Mouse (Mus musculus) MN1 (cell line): ENCODE results near the gene Ap1s2.

Source experiments
- DNase-seq: peaks from one replicate; pipeline ENCODE4 v3.0.0-alpha.2; 2016; ENCODE audit warnings: low spot score

Gene Ap1s2

DNA sequence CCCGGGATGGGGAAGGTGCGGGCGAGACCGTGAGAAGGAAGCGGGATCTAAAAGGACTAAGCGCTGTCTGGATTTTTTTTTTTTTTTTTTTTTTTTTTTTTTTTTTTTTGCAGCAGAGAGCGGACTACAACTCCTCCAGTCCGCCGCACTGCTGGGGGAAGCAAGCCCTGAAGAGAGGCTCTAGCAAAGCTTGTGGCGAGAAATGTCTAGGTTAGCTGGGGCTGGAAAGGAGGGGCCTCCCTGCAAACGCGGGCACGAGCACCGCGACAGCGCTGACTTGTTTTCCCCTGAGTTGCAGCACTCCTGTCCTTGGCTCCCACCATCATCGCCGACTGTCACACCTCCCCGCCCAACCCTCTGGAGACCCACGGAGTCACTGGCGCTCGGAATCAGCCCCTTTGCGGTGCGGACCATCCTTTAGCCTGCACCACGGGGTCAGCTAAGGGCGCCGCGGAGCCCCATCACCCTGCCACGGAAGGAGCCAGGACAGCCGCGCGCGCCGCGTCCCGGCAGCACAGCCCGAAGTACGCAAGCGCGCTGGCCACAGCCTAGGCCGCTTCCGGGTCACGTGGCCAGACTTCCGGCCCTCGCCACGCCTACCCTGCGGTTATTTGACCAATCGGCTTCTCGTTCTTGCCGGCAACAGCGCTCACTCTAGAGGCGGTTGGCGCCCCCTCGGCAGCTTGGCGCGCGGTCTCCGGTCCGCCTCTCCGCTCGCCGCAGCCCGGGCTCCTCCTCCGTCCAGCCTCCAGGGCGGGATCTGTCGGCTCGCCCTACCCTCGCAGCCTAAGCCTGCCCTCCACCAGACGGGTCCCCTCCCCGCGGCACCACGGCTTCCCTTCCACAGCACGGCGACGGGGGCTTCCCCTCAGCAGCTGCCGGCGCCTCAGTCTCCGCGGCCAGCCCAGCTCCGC, at the start of gene Ap1s2:
Gene Ap1s2, plus strand, starts transcription at position 681 of the 914 bp plus-strand sequence.
- peak; percentile 94 for DNase-seq

DNA sequence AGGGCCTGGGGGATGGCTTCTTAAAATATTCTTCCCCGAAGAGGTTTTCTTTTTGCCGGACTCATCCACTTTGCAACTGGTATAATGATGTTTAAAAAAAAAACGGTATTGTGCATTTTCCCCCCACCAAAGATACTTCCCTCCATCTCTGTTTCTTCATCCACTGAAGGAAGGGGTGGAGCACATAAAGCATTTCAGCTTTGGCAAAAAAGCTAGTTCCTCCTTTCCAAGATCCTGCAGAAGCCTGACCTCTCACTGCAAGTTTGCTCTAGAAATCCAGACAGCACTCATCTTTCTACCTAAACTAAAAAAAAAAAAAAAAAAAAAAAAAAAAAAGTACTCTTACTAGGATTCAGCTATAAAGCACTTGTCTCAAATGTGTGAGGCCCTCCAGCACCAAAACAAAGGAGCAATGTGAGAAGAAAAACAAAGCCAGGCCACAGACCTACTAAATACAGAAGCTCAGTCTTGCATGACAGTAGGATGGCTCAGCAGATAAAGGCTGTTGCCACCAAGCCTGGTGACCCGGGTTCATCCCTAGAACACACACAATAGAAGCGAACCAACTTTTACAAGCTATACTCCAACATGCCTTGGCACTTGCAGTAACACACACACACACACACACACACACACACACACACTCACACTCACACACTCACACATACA, 41.0 kb upstream of the Ap1s2 start:
- DNase-seq, result no peak

GRCm38 (mm10) chrX:163868659-163869278, 40.0 kb upstream of the Ap1s2 start:
- DNase-seq, result no peak

GRCm38 (mm10) chrX:163875932-163876331, 32.9 kb upstream of the Ap1s2 start:
- no peak for DNase-seq

- no peak for DNase-seq
Observed at GRCm38 (mm10) chrX:163876636-163877035, 32.2 kb upstream of the Ap1s2 start.

GRCm38 (mm10) chrX:163879039-163879438, 29.8 kb upstream of the Ap1s2 start:
- DNase-seq, result peak; percentile 73

- DNase-seq, result peak; percentile 54
Observed at GRCm38 (mm10) chrX:163879461-163879860, 29.4 kb upstream of the Ap1s2 start.

DNA sequence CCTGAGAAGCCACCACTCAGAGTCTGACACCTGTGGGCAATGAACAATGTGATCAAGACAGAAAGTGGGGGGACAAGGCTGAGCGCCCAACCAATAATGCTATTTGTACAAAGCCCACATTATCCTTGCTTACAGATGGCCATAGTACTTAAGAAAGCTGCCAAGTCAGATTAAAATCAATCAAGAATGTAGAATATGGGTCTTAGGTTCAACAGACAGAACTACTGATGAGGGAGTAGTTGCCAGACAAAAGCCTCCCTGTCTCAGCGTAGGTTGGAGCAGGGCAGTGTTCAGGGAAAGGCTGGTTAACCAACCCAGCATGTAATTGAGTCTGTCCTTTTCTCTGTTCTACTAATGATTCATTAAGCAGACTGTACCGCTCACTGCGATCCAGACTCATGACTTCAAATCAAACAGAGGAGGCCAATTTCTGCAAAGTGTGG, 23.3 kb upstream of the Ap1s2 start:
- DNase-seq, result no peak

- no peak for DNase-seq
Observed at GRCm38 (mm10) chrX:163897354-163897753, 11.5 kb upstream of the Ap1s2 start.

DNA sequence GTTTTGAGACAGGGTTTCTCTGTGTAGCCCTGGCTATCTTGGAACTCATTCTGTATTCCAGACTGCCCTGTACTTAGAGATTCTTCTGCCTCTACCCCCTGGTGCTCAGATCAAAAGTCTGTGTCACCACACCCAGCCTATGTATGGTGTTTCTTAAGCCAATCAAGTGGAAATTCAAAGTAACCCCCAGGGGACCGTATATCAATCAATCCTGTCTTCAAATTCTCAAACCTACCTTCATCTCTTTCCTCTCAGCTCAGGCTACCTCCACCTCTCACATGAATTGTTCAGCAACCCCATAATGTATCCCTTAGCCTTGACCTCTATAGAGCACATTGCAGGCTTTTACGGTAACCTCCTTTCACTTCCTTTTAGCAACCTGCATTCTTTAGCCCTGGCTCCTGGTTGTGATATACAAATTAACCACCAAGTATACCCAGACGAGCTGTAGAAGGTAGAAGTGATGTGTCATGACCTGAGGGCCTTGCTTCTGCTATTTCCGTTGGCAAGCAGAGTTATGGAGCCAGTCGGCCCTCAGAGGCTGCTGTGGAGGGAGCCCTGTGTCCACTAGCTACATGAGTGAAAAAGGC, 9.3 kb upstream of the Ap1s2 start:
- no peak for DNase-seq

DNA sequence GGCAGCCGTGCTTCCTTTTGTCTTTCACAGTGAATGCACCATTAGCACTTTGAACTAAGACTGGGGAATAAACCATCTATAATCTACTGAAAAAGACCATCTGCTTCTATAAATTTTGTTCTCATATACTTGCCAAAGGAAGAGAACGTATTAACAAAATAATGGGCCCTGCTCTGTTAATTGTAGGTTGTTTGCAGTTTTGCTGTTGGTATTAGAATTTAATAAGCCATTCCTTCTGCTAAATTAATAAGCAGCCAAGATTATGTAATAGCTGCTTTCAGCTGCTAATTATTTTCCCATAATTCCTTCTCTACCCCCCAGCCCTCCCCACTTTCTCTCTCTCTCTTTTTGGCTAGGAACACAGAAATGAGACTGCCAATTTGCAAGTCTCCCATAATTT, 2.0 kb upstream of the Ap1s2 start:
- DNase-seq, result no peak

DNA sequence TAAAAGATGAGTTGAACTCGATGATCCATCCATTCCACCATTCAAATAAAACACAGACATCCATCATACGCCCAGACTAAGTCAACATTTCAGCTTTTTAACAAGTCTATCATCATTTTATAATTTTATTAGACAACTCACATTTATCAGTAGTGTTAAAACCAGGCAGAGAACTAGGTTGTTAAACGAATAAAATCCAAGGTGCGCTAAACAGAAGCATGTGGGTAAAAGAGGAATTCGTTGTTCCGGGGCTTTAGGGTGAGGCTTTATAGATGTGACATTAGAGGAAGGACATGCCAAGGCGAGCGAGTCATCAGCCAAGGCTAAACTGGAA, 847 bp upstream of the Ap1s2 start:
- DNase-seq, result no peak

DNA sequence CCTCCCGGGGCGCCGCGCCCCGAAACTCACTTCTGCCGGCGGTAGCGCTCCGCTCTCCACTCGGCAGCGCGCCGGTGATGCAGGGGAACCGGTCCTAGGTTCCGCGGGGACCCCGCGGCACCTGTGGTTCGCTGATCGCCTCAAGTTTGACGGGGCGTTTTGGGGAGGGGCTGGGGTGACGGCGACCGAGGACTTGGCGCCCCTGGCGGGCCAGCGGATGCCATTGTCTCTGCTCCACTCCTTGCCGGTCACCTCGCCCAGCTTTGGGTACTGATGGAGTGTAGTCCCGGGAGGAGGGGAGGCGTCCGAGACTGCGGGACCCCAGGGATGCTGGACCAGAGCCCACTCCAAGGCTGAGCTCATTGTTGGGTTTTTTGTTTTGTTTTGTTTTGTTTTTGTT, 564 bp downstream of the Ap1s2 start:
- peak; percentile 62 for DNase-seq

- peak; percentile 46 for DNase-seq
Observed at GRCm38 (mm10) chrX:163912791-163913190, 4.0 kb downstream of the Ap1s2 start.

- no peak for DNase-seq
Observed at GRCm38 (mm10) chrX:163929550-163929949, 20.7 kb downstream of the Ap1s2 start.

GRCm38 (mm10) chrX:163934731-163935130, 25.9 kb downstream of the Ap1s2 start:
- DNase-seq, result no peak

GRCm38 (mm10) chrX:163938587-163938986, 29.8 kb downstream of the Ap1s2 start:
- peak; percentile 49 for DNase-seq

DNA sequence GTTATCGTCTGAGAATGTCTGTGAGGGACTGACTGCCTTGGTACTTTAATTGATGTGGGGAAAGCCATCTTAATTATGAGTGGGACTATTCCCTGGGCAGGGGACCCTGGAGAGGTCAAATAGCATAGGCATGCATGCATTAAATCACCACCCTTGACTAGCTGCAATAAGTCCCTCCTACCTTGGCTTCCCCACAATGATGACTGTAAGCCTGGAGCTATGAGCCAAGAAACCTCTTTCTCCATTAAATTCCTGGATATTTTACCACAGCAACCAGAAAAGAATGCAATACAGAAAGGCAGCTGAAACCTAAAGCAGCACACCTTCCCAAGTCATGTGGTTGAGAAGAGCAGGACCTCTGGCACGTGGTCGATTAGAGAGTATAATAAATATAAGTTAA, 35.6 kb downstream of the Ap1s2 start:
- DNase-seq, result no peak

DNA sequence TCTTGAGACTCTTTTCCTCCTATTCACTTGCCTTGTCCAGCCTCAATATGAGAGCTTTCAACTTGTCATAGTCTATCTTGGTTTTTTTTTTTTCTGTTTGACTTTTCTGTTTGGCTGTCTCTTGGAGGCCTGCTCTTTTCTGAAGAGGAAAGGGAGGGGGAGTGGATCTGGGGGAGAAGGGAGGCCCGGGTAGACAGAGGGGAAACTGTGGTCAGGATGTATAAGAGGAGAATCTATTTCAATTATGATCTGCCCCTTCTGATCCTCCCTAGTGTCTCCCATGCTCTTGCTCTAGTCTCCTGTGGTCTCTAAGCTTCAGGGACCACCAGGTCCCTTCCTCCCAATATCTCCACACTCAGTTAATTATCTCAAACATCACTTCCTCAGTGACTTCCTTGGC, 42.8 kb downstream of the Ap1s2 start:
- no peak for DNase-seq

GRCm38 (mm10) chrX:163957381-163957780, 48.6 kb downstream of the Ap1s2 start:
- no peak for DNase-seq

DNA sequence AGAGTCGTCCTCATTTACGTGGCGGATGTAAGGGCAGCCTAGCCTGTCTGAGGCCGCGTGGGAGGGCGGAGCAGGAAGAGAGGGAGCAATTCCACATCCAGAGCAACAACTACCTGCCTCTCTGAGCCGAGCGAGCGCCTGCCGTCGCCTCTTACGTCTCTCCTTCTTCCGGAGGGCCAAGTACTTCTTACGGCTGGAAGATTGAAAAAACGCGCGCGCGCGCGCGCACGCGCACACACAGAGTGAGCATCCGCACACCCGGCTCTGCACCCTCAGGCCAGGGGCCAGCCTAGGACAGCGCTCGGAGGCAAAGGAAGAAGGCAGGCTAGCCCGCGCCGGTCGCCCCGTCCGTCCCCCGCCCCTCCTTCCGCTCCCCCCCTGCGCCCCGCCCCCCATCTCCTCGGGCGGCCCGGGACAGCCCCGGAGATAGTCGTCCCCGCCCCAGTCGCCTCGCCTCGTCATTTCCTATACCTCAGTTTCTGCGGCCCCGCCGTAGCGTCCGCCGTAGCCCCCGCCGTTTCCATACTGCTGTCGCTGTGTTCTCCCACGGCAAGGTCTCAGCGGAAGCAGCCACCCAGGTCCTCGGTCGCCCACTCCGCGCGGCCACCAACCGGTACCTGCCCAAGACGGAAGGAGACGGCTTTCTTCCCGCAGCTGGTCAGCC, 49.1 kb downstream of the Ap1s2 start:
- DNase-seq, result peak; percentile 64

DNA sequence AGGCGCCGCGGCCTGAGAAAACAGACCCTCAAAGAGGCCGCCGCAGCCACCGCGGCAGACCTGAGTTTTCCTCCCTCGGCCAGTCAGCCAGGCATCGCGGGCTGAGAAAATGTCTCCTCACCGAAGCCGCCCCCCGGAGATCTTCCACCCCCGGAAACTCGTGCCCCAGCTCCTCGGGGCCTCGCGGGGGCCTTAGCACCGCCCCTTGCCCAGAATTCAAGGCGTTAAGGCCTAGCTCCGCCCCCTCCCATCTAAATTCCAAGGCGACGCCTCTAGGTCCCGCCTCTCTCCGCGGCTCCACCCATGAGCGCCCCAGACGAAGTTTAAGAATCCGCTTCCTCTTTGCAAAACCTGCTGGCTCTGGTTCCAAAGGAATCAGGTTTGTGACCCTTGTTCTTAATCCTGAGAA, 49.7 kb downstream of the Ap1s2 start, which contains the start of gene Zrsr2:
Gene Zrsr2, minus strand, starts transcription at position 195 of the 409 bp plus-strand sequence.
- DNase-seq, result peak; percentile 87
